ENCODE assay signal across 14 mouse cellular contexts in genomic region chr4:141682706-141683230, GRCm38 (mm10). TPM values are rescaled to one million over a fixed set of nuclear protein-coding genes. Genes with fewer than 3 reads are reported as not detected.
A peak's percentile ranks its signal among the peaks of the same experiment; 100 is the strongest.
DNase-seq lines count a peak whose midpoint lies in the region; ATAC-seq and TF ChIP-seq lines count a peak whose summit lies in the region.
"Had no signal": no experiment of that assay in that cellular context is flagged by ENCODE, and none has a peak within 500 bp of the region (broad histone marks: within the 10 kb centered on the region; RNA-seq: fewer than 3 reads in every experiment).

No protein-coding gene starts in this region.

- H3K4me3 ChIP-seq in heart, adult 2 months, result no peak overlapping the region
- H3K4me3 ChIP-seq in heart, embryonic 10.5 days, result no peak overlapping the region
- no peak overlapping the region for H3K4me3 ChIP-seq in lung, postnatal 0 days (ENCODE audit: low read depth, low read length)
- no peak overlapping the region for H3K4me3 ChIP-seq in stomach, postnatal 0 days (ENCODE audit: low read depth, low read length)
- H3K4me3 ChIP-seq: embryonic facial prominence, embryonic 10.5 days; layer of hippocampus, adult 2 months; midbrain, embryonic 12.5 days had no signal

- TF ChIP-seq CTCF in heart, adult 2 months (IDR thresholded peaks at IDR 0.05), result no peak
- no peak for TF ChIP-seq CTCF in lung, postnatal 0 days (IDR thresholded peaks at IDR 0.05)
- TF ChIP-seq CTCF in stomach, postnatal 0 days (IDR thresholded peaks at IDR 0.05; ENCODE audit: low read depth), result no peak

- no peak overlapping the region; the same call in 1 of the 2 replicates for H3K27ac ChIP-seq in heart, adult 2 months
- no peak overlapping the region for H3K27ac ChIP-seq in heart, embryonic 10.5 days
- H3K27ac ChIP-seq in lung, postnatal 0 days (ENCODE audit: low read length), result no peak overlapping the region
- H3K27ac ChIP-seq in stomach, postnatal 0 days (replicated peaks), result peak overlapping the region; percentile 53
- H3K27ac ChIP-seq: embryonic facial prominence, embryonic 10.5 days; layer of hippocampus, adult 2 months; midbrain, embryonic 12.5 days had no signal

- no peak overlapping the region for H3K4me2 ChIP-seq in lung, postnatal 0 days (replicated peaks; ENCODE audit: low read depth, low read length)
- no peak overlapping the region for H3K4me2 ChIP-seq in stomach, postnatal 0 days (replicated peaks; ENCODE audit: low read depth)
- H3K4me2 ChIP-seq: midbrain, embryonic 12.5 days had no signal

- 49% methylated on average over 12 of the region's 12 CpGs for WGBS in heart, adult 2 months
- 71% methylated on average over 12 of the region's 12 CpGs for WGBS in heart, embryonic 10.5 days
- WGBS in lung, postnatal 0 days, result 69% methylated on average over 12 of the region's 12 CpGs
- 68% methylated on average over 12 of the region's 12 CpGs for WGBS in stomach, postnatal 0 days

- H3K4me1 ChIP-seq in heart, adult 2 months (ENCODE audit: control insufficient read depth, insufficient read depth, low read length), result peaks cover 5% of the 10 kb centered on the region
- H3K4me1 ChIP-seq in heart, embryonic 10.5 days, result peaks cover 53% of the 10 kb centered on the region
- peaks cover 5% of the 10 kb centered on the region; the same call in 1 of the 2 replicates for H3K4me1 ChIP-seq in lung, postnatal 0 days (ENCODE audit: insufficient read depth, low read depth, low read length)
- 0 out of 2 replicates have a peak, but pooled peaks cover 3% of the 10 kb centered on the region for H3K4me1 ChIP-seq in stomach, postnatal 0 days (replicated peaks; ENCODE audit: control insufficient read depth, insufficient read depth)
- H3K4me1 ChIP-seq: midbrain, embryonic 12.5 days had no signal

- no peaks in the 10 kb centered on the region for H3K79me2 ChIP-seq in heart, adult 2 months (replicated peaks; ENCODE audit: control insufficient read depth, insufficient read depth, low read length)

- TF ChIP-seq POLR2A in heart, adult 2 months (IDR thresholded peaks at IDR 0.05; ENCODE audit: insufficient read depth, low read depth, low read length), result no peak

- intact Hi-C loops in heart, adult 2 months (cut with DNase I), result loop anchor here (2.0 kb wide), 1 partner anchor 18 kb away; the partner anchor contains the start of gene Plekhm2

- H3K27me3 ChIP-seq in heart, adult 2 months (ENCODE audit: control insufficient read depth, insufficient read depth, low read length), result no peaks in the 10 kb centered on the region
- H3K27me3 ChIP-seq in heart, embryonic 10.5 days (ENCODE audit: insufficient read depth, poor library complexity, severe bottlenecking), result no peaks in the 10 kb centered on the region
- H3K27me3 ChIP-seq in lung, postnatal 0 days (replicated peaks; ENCODE audit: insufficient read depth, low read length), result no peaks in the 10 kb centered on the region
- H3K27me3 ChIP-seq in stomach, postnatal 0 days (ENCODE audit: control insufficient read depth, insufficient read depth, low read length), result no peaks in the 10 kb centered on the region
- H3K27me3 ChIP-seq: midbrain, embryonic 12.5 days had no signal

- peaks cover 4% of the 10 kb centered on the region for H3K36me3 ChIP-seq in heart, adult 2 months (ENCODE audit: control insufficient read depth, insufficient read depth, low read length)
- H3K36me3 ChIP-seq in heart, embryonic 10.5 days, result peaks cover 50% of the 10 kb centered on the region
- peaks cover 30% of the 10 kb centered on the region; the same call in 1 of the 2 replicates for H3K36me3 ChIP-seq in lung, postnatal 0 days (ENCODE audit: insufficient read depth, low read length)
- peaks cover 16% of the 10 kb centered on the region for H3K36me3 ChIP-seq in stomach, postnatal 0 days (ENCODE audit: control insufficient read depth, insufficient read depth, low read length)

- peak; percentile 38 to 39 for DNase-seq in heart, adult 2 months
- DNase-seq in heart, embryonic 10.5 days (ENCODE audit: low spot score), result no peak
- DNase-seq in lung, postnatal 0 days (ENCODE audit: low spot score), result peak; percentile 34
- no peak for DNase-seq in lung, postnatal 25 days (ENCODE audit: low spot score)
- peak; percentile 78 to 80 for DNase-seq in adrenal gland, postnatal 36 days
- no peak for DNase-seq in stomach, postnatal 0 days (ENCODE audit: low spot score)
- no peak for DNase-seq in layer of hippocampus, postnatal 10 days (ENCODE audit: low spot score in 2 of 2)
- DNase-seq: cerebellum, adult 11 months; liver had no signal

- H3K9ac ChIP-seq in heart, adult 2 months (ENCODE audit: low read depth, low read length), result no peak overlapping the region
- H3K9ac ChIP-seq in lung, postnatal 0 days (replicated peaks; ENCODE audit: low read depth), result no peak overlapping the region
- no peak overlapping the region; the same call in 1 of the 2 replicates for H3K9ac ChIP-seq in stomach, postnatal 0 days (ENCODE audit: low read length)
- H3K9ac ChIP-seq: midbrain, embryonic 12.5 days had no signal

- peak; percentile 34; the same call in 1 of the 2 replicates for ATAC-seq in lung, postnatal 0 days
- ATAC-seq in stomach, postnatal 0 days (ENCODE audit: low FRiP score, low TSS enrichment), result no peak
- ATAC-seq in erythroid progenitor cell, adult 5-6 weeks (replicated peaks; ENCODE audit: low FRiP score, poor library complexity, severe bottlenecking), result no peak
- ATAC-seq: forebrain, embryonic 14.5 days had no signal

- H3K9me3 ChIP-seq in heart, embryonic 10.5 days, result no peaks in the 10 kb centered on the region
- H3K9me3 ChIP-seq in lung, postnatal 0 days (ENCODE audit: low read length), result no peaks in the 10 kb centered on the region
- H3K9me3 ChIP-seq in stomach, postnatal 0 days (ENCODE audit: control insufficient read depth, low read length), result no peaks in the 10 kb centered on the region
- H3K9me3 ChIP-seq: embryonic facial prominence, embryonic 10.5 days; midbrain, embryonic 12.5 days had no signal

- no peak for TF ChIP-seq EP300 in heart, adult 2 months (IDR thresholded peaks at IDR 0.05; ENCODE audit: insufficient read depth, low read depth, low read length)
- TF ChIP-seq EP300 in lung, postnatal 0 days (IDR thresholded peaks at IDR 0.05), result no peak
- no peak for TF ChIP-seq EP300 in stomach, postnatal 0 days (optimal IDR thresholded peaks at IDR 0.05)

RNA-seq across cellular contexts. Expression of gene Rsc1a1, which starts 2.6 kb away (rescaled TPM):
- not detected for total RNA-seq in heart, adult 2 months (2021)
- 4.6 and 8.8 TPM in 2 replicates for polyA plus RNA-seq in heart, adult 2 months (2012; rRNA removed)
- polyA plus RNA-seq in heart, embryonic 10.5 days (2016; fragmentation: Nextera tagmentation; extraction: Ambion mirVana), result 3.1 and 4.4 TPM in 2 replicates
- not detected in 2 replicates for polyA plus RNA-seq in lung, postnatal 0 days (2015; fragmentation: Nextera tagmentation; extraction: Ambion mirVana)
- 1 to 10 TPM in 1 of 2 experiments, not detected in 1; 2.4 TPM for total RNA-seq in adrenal gland, postnatal 36 days (2021)
- polyA plus RNA-seq in stomach, postnatal 0 days (2015; fragmentation: Nextera tagmentation; extraction: Ambion mirVana), result not detected in 2 replicates
- total RNA-seq in layer of hippocampus, postnatal 10 days (2021), result 1 to 10 TPM in 1 of 2 experiments, under 1 TPM in 1; 0.87 to 1.6 TPM
- not detected in 2 replicates for total RNA-seq in erythroid progenitor cell, adult 5-6 weeks (2015; ENCODE audit: low replicate concordance)
- total RNA-seq in erythroid progenitor cell, adult 5-6 weeks (2017; ENCODE audit: low replicate concordance), result not detected in 2 replicates
- total RNA-seq: layer of hippocampus, adult 2 months had no signal
- polyA plus RNA-seq: midbrain, embryonic 12.5 days had no signal

RNA-seq across cellular contexts. Expression of gene Plekhm2, which starts 18.1 kb away (rescaled TPM):
- 100 to 1,000 TPM in 1 of 2 experiments, 10 to 100 TPM in 1; 95.2 to 126 TPM for total RNA-seq in heart, adult 2 months (2021)
- polyA plus RNA-seq in heart, adult 2 months (2012; rRNA removed), result 111 and 144 TPM in 2 replicates
- polyA plus RNA-seq in heart, embryonic 10.5 days (2016; fragmentation: Nextera tagmentation; extraction: Ambion mirVana), result 4.1 and 5.4 TPM in 2 replicates
- polyA plus RNA-seq in lung, postnatal 0 days (2015; fragmentation: Nextera tagmentation; extraction: Ambion mirVana), result 5.2 and 5.3 TPM in 2 replicates
- 10 to 100 TPM; 46.0 to 65.8 TPM for total RNA-seq in adrenal gland, postnatal 36 days (2021)
- polyA plus RNA-seq in stomach, postnatal 0 days (2015; fragmentation: Nextera tagmentation; extraction: Ambion mirVana), result 3.5 and 4.3 TPM in 2 replicates
- 10 to 100 TPM; 55.8 to 57.4 TPM for total RNA-seq in layer of hippocampus, postnatal 10 days (2021)
- total RNA-seq in erythroid progenitor cell, adult 5-6 weeks (2015; ENCODE audit: low replicate concordance), result 10.1 and 17.3 TPM in 2 replicates
- 2.3 and 4.9 TPM in 2 replicates for total RNA-seq in erythroid progenitor cell, adult 5-6 weeks (2017; ENCODE audit: low replicate concordance)

RNA-seq across cellular contexts. Expression of gene Ddi2, which starts 40.5 kb away (rescaled TPM):
- total RNA-seq in heart, adult 2 months (2021), result 10 to 100 TPM; 28.6 to 29.4 TPM
- 8.7 and 14.2 TPM in 2 replicates for polyA plus RNA-seq in heart, adult 2 months (2012; rRNA removed)
- polyA plus RNA-seq in heart, embryonic 10.5 days (2016; fragmentation: Nextera tagmentation; extraction: Ambion mirVana), result 21.4 and 21.5 TPM in 2 replicates
- polyA plus RNA-seq in lung, postnatal 0 days (2015; fragmentation: Nextera tagmentation; extraction: Ambion mirVana), result 16.8 and 19.7 TPM in 2 replicates
- 10 to 100 TPM; 56.6 to 58.9 TPM for total RNA-seq in adrenal gland, postnatal 36 days (2021)
- 14.4 TPM in 2 replicates for polyA plus RNA-seq in stomach, postnatal 0 days (2015; fragmentation: Nextera tagmentation; extraction: Ambion mirVana)
- total RNA-seq in layer of hippocampus, postnatal 10 days (2021), result 10 to 100 TPM; 31.1 to 31.9 TPM
- 22.7 and 29.8 TPM in 2 replicates for total RNA-seq in erythroid progenitor cell, adult 5-6 weeks (2015; ENCODE audit: low replicate concordance)
- total RNA-seq in erythroid progenitor cell, adult 5-6 weeks (2017; ENCODE audit: low replicate concordance), result 35.1 and 37.0 TPM in 2 replicates

RNA-seq across cellular contexts. Expression of gene Slc25a34, which starts 59.1 kb away (rescaled TPM):
- 100 to 1,000 TPM; 118 to 132 TPM for total RNA-seq in heart, adult 2 months (2021)
- polyA plus RNA-seq in heart, adult 2 months (2012; rRNA removed), result 183 and 258 TPM in 2 replicates
- polyA plus RNA-seq in heart, embryonic 10.5 days (2016; fragmentation: Nextera tagmentation; extraction: Ambion mirVana), result 0.20 and 0.34 TPM in 2 replicates
- polyA plus RNA-seq in lung, postnatal 0 days (2015; fragmentation: Nextera tagmentation; extraction: Ambion mirVana), result 1.1 and 1.2 TPM in 2 replicates
- total RNA-seq in adrenal gland, postnatal 36 days (2021), result 1 to 10 TPM; 3.0 to 7.0 TPM
- polyA plus RNA-seq in stomach, postnatal 0 days (2015; fragmentation: Nextera tagmentation; extraction: Ambion mirVana), result 1.6 and 1.8 TPM in 2 replicates
- 1 to 10 TPM; 2.4 TPM for total RNA-seq in layer of hippocampus, postnatal 10 days (2021)
- not detected in 2 replicates for total RNA-seq in erythroid progenitor cell, adult 5-6 weeks (2015; ENCODE audit: low replicate concordance)
- not detected in 2 replicates for total RNA-seq in erythroid progenitor cell, adult 5-6 weeks (2017; ENCODE audit: low replicate concordance)
- polyA plus RNA-seq: forebrain, embryonic 14.5 days had no signal

Comparison
In these comparisons a context has a peak if more than half of its experiments do, and no peak if none do; other contexts are left out.
1. DNase-seq: peak in heart, adult 2 months (2 of 2), lung, postnatal 0 days (single experiment) and adrenal gland, postnatal 36 days (2 of 2); none in heart, embryonic 10.5 days (single experiment), lung, postnatal 25 days (single experiment), stomach, postnatal 0 days (single experiment) and layer of hippocampus, postnatal 10 days (0 of 2).